Mouse (Mus musculus) urinary bladder, postnatal 25 days (tissue): Measurements from ENCODE around the gene Gcdh.
"Not testable (repeated sequence)": the region's sequence is repeated elsewhere in the genome, so short reads cannot be mapped to it uniquely, and the experiment has no call there.

Experiments
- DNase-seq: peaks from one replicate; pipeline ENCODE4 v3.0.0; 2022; ENCODE audit warnings: low spot score

Gene Gcdh

GRCm38 (mm10) chr8:84910551-84910950 is 16.8 kb upstream of the Gcdh start:
- no peak for DNase-seq

GRCm38 (mm10) chr8:84909949-84910348 is 16.2 kb upstream of the Gcdh start:
- no peak for DNase-seq

DNA sequence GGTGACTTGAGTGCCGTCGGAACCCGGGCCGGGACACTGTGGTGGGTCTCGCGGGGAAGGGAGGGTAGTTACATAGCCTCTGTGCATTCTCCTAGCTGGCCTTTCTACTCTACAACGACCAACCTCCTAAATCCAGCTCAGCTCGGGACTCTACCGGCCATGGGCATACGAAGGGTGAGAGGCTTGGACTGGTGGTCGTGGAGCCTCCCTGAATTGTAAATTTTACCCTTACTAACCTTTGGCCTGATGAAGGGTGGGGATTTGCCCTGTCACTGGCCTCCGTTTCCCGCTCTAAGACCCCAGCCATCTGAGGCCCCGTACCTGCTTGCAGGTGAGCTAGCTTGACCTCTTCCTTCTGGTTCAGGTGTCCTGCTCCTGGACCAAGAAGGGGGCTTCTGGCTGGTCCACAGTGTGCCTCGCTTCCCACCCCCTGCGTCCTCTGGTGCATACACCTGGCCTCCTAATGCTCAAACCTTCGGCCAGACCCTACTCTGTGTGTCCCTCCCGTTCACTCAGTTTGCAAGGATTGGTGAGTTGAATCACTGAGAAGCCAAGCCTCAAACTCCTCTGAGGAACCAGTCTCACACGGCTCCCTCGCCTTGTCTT is 15.5 kb upstream of the Gcdh start:
- no peak for DNase-seq

GRCm38 (mm10) chr8:84908421-84909161 is 14.9 kb upstream of the Gcdh start, which contains the start of gene Dnase2a:
TSS of gene Dnase2a (plus strand) at chr8:84908560.
- DNase-seq, result peak; percentile 83

GRCm38 (mm10) chr8:84907979-84908378 is 14.3 kb upstream of the Gcdh start:
- not testable (repeated sequence) for DNase-seq

DNA sequence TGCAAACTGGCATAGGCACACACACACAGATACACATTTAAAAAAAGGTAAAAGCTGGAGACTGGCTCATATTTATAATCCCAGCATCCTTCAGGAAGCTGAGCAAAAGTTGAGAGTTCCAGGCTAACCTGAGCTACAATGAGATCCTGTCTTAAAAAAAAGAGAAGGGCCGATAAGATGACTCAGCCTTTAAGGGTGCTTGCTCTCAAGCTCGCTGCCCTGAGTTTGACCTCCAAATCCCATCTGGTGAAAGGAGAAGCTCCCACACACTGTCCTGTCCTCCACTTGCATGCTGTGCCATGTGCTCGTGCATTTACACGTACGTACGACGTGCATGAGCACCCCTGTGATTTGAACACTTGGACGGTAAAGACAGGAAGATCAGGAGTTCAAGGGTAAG is 13.8 kb upstream of the Gcdh start:
- DNase-seq, result no peak

DNA sequence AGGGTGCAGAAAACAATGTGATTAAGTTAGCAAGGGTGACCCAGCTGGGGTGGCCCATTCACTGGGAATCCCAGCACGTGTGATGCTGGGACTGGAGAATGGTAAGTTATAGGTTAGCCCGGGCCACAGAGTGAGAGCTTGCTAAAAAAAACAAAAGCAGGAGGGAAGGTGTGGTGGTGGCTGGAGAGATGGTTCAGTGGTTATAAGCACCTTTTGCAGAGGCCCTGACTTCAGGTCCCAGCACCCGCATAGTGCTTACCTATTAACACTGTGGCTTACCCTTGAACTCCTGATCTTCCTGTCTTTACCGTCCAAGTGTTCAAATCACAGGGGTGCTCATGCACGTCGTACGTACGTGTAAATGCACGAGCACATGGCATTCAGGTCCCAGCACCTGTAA is 13.3 kb upstream of the Gcdh start:
- DNase-seq, result no peak

DNA sequence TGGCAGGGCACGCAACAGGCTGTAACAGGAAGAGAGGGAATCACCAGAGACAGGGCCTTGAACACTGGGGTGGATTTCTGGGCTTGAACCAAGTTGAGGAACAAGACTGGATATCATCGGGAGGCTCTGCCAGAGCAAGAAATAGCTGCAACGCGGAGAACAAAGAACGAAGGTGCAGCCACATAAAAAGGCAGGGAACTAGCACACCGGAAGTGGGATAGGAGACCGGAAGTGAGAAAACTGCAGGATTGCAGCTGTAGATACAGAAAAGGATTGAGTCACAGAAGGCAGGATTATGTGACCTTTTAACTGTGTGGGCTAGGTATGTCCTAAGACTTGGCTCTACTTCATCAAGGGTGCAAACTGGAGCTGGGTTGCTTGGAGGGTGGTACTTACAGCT is 10.6 kb upstream of the Gcdh start:
- DNase-seq, result no peak

DNA sequence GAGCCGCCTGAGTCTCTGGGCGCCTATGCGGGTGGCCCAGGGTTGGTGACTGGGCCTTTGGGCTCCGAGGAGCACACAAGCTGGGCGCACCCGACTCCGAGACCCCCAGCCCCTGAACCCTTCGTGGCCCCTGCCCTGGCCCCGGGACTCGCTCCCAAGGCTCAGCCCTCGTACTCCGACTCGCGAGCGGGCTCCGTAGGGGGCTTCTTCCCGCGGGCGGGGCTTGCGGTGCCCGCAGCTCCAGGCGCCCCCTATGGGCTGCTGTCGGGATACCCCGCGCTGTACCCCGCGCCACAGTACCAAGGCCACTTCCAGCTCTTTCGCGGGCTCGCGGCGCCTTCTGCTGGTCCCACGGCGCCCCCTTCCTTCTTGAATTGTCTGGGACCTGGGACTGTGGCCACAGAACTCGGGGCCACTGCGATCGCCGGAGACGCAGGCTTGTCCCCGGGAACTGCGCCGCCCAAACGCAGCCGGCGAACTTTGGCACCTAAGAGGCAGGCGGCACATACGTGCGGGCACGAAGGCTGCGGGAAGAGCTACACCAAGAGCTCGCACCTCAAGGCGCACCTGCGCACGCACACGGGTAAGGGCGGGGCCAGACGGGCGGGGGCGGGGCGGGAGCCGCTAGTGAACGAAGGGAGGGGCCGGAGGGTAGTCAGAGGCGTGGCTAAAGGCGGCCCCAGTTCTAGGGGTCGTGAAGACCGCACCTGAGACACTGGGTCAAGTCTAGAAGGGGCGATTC is 9.4 kb upstream of the Gcdh start:
- peak; percentile 89 for DNase-seq

DNA sequence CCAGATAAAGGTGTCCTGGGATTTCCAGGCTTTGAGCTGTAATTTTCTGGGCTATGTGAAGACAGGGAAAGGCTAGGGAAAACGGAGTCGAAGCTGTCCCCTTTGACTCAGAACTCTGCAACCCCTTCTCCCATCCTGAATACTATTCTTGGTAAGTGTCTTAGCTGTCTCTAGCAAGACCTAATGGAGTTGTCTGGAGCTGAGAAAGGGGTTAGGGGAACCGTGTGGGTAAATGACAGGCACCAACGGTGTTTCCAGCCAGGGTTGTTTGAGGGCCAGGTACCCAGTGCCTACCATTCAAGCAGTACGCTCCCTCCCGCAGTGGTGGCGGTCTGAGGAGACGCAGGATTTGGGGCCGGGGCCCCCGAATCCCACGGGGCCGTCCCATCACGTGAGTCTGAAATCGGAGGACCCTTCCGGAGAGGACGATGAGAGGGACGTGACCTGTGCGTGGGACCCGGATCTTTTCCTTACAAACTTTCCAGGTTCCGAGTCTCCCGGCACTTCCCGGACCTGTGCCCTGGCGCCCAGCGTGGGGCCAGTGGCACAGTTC is 8.7 kb upstream of the Gcdh start:
- no peak for DNase-seq

DNA sequence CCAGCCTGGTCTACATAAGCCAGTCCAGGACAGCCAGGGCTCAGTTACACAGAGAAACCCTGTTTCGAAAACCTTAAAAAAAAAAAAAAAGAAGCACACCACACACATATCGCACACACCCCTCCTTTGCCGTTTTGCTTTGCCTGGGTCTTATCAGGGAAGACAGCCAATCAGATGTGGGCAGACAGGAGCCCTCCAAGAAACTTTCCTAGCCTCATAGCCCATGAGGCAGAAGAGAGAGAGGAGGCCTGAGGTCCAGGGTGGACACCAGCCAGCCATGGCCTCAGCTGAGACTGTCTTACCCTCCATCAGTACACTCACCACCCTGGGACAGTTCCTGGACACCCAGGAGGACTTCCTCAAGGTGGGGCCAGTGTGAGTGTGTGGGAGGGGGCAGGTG is 8.0 kb upstream of the Gcdh start, which contains the start of gene Klf1:
Gene Klf1, plus strand, starts transcription at position 177 of the 400 bp plus-strand sequence.
- no peak for DNase-seq

GRCm38 (mm10) chr8:84901071-84901470 is 7.3 kb upstream of the Gcdh start:
- DNase-seq, result no peak

- no peak for DNase-seq
These were observed 2.2 kb upstream of the Gcdh start for GRCm38 (mm10) chr8:84895963-84896362.

DNA sequence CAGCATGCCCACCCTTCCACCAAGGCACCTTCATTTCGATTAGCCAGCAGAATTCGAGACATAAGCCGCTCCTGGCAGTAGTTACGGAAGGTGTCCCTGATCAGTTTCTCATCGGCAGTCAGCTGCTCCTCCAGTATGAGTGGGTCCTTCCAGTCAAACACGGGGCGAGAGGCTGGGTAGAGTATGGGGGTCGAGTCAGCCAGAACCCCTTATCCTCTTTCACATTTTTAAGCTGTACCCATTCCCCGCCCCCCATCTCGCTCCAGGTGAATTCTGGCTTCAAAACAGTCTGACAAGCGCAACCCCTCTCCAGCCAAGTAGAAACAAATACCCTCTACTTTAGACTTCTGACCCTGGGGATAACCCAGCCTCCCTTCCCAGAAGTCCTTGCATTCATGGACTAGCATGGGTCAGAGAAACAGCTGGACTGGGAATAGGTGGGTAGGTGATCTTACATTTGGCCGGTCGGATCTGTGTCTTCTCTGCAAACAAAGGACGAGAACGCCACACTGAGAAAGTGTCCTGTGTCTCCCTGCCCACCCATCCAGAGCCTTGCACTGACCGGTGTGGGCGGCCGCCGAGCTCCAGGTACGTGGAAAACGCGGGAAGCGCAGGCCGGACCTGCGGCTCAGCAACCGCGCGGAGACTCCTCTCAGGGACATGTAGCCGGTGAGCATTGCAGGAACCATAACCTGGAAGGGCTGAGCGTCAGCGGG is 570 bp downstream of the Gcdh start:
- DNase-seq, result no peak

- no peak for DNase-seq
These were observed 4.6 kb downstream of the Gcdh start for GRCm38 (mm10) chr8:84889141-84889540.

GRCm38 (mm10) chr8:84888280-84888679 is 5.4 kb downstream of the Gcdh start:
- no peak for DNase-seq

- no peak for DNase-seq
These were observed 9.0 kb downstream of the Gcdh start for GRCm38 (mm10) chr8:84884728-84885127.

DNA sequence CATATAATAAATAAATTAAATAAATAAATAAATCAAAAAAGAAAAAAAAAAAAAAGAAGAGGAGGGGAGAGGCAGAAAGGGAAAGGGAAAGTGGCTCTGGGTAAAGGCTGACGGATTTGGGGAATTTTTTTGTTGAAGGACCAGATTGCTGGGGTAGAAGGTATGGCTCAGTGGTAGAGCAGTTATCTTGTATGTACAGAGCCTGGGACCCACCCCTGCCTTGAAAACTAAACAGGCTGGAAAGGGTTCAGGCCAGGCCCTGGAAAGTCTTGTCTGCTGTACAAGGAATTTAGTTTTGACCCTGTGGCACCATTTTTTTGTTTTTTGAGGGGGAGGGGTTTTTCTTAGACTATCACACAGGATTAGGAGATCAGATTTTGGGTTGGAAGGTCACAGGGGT is 14.8 kb downstream of the Gcdh start:
- DNase-seq, result no peak

DNA sequence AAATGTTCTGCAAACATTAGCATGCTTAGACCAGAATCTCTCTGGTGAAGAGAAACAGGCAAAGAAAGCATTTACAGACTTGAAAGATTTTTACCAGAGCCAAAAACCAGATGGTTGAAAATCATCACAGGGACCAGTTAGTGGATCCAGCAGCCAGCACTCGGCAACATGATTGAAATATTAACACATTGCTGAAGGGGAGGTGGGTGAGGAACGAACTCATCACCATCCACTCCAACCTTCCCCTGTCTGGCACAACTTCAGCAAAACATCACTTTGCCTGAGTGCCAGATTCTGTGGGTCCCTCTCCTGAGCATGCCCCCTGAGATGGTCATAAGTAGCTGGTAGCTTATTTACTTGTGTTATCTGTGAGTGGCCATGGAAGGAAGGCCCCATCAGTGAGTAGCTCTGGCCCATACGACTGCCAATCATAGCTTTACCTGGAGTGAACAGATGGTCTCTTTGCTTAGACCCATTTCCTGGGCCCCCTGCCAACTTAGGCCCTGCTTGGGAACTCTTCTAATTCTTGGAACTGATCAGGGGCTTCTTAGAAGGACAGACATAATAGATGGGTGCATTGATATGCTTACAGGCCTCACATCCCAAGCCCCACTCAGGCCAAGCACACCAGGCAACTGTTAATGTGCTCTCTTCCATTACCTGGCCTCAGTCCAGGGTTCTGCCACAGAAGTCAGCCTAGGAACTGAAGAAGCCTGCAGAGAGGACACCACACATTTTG is 16.3 kb downstream of the Gcdh start:
- no peak for DNase-seq

DNA sequence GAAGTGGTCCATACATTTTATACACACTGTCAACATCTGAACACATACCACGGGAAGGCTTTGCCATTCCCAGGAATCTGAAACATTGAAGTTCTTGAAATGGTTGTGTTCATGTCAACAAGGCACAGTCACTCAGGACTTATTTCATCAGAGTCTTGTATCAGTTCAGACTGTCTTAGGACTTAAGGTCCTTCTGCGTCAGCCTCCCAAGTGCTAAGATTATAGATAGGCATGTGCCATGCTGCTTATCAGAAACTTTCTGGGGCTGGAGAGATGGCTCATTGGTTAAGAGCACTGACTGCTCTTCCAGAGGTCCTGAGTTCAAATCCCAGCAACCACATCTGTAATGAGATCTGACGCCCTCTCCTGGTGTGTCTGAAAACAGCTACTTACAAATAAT is 19.4 kb downstream of the Gcdh start:
- DNase-seq, result no peak

GRCm38 (mm10) chr8:84873016-84873415 is 20.7 kb downstream of the Gcdh start:
- no peak for DNase-seq
